Mouse (Mus musculus): Measurements from ENCODE around the gene Prl7a1.

Gene Prl7a1

GRCm38 (mm10) chr13:27642393-27642792, at the start of gene Prl7a1:
TSS of gene Prl7a1 (minus strand) at chr13:27642493.
- no peak for DNase-seq

GRCm38 (mm10) chr13:27667936-27668335, 25.6 kb upstream of the Prl7a1 start, which contains the start of gene Prl7a2:
TSS of gene Prl7a2 (minus strand) at chr13:27668036.
- DNase-seq = no peak

- no peak for DNase-seq
These were observed 18.5 kb upstream of the Prl7a1 start for GRCm38 (mm10) chr13:27660747-27661146.

GRCm38 (mm10) chr13:27610482-27610881, 31.8 kb downstream of the Prl7a1 start, which contains the start of gene Prl7b1:
TSS of gene Prl7b1 (minus strand) at chr13:27610582.
- no peak for DNase-seq

Measured in lung, postnatal 10 days (tissue).